15 mouse cellular contexts compared by ENCODE assay signal in genomic region chr10:97668656-97669055, GRCm38 (mm10). TPM values are rescaled to one million over a fixed set of nuclear protein-coding genes. Genes with fewer than 3 reads are reported as not detected.
DNase-seq lines count a peak whose midpoint lies in the region; ATAC-seq and TF ChIP-seq lines count a peak whose summit lies in the region.
"Had no signal": no experiment of that assay in that cellular context is flagged by ENCODE, and none has a peak within 500 bp of the region (broad histone marks: within the 10 kb centered on the region; RNA-seq: fewer than 3 reads in every experiment).

No protein-coding gene starts in this region.

- H3K4me1 ChIP-seq in heart, embryonic 15.5 days (replicated peaks): no peaks in the 10 kb centered on the region
- no peaks in the 10 kb centered on the region for H3K4me1 ChIP-seq in heart, embryonic 12.5 days (replicated peaks)
- H3K4me1 ChIP-seq in stomach, embryonic 14.5 days (ENCODE audit: control insufficient read depth, insufficient read depth, low read length): peaks cover 8% of the 10 kb centered on the region
- no peaks in the 10 kb centered on the region for H3K4me1 ChIP-seq in stomach, postnatal 0 days (replicated peaks; ENCODE audit: control insufficient read depth, insufficient read depth)
- H3K4me1 ChIP-seq in intestine, embryonic 16.5 days (ENCODE audit: control insufficient read depth, insufficient read depth, low read length): no peaks in the 10 kb centered on the region
- H3K4me1 ChIP-seq: liver, embryonic 12.5 days; midbrain, embryonic 12.5 days had no signal

- TF ChIP-seq CTCF in stomach, postnatal 0 days (IDR thresholded peaks at IDR 0.05; ENCODE audit: low read depth): no peak

- no peak overlapping the region for H3K4me3 ChIP-seq in heart, embryonic 15.5 days
- no peak overlapping the region for H3K4me3 ChIP-seq in heart, embryonic 12.5 days
- no peak overlapping the region for H3K4me3 ChIP-seq in stomach, embryonic 14.5 days (ENCODE audit: low read depth, low read length)
- no peak overlapping the region for H3K4me3 ChIP-seq in stomach, postnatal 0 days (ENCODE audit: low read depth, low read length)
- H3K4me3 ChIP-seq in intestine, embryonic 16.5 days (ENCODE audit: low read length): no peak overlapping the region
- H3K4me3 ChIP-seq: erythroblast, embryonic 14.5 days; liver, embryonic 12.5 days; midbrain, embryonic 12.5 days had no signal

- no peak for TF ChIP-seq EP300 in stomach, postnatal 0 days (optimal IDR thresholded peaks at IDR 0.05)

- no peak for DNase-seq in stomach, postnatal 0 days (ENCODE audit: low spot score)
- no peak for DNase-seq in spleen, postnatal 4 days (ENCODE audit: low spot score in 2 of 2)
- DNase-seq in cerebellum, adult 9-11 months: no peak
- DNase-seq: cerebellum, adult 9-10 months; thymus, postnatal 25 days had no signal

- H3K36me3 ChIP-seq in heart, embryonic 15.5 days: no peaks in the 10 kb centered on the region
- H3K36me3 ChIP-seq in heart, embryonic 12.5 days: no peaks in the 10 kb centered on the region
- no peaks in the 10 kb centered on the region for H3K36me3 ChIP-seq in stomach, embryonic 14.5 days (ENCODE audit: control insufficient read depth, insufficient read depth, low read length)
- no peaks in the 10 kb centered on the region for H3K36me3 ChIP-seq in stomach, postnatal 0 days (ENCODE audit: control insufficient read depth, insufficient read depth, low read length)
- no peaks in the 10 kb centered on the region for H3K36me3 ChIP-seq in intestine, embryonic 16.5 days (ENCODE audit: control insufficient read depth, insufficient read depth, low read length)
- H3K36me3 ChIP-seq: liver, embryonic 12.5 days; midbrain, embryonic 12.5 days had no signal

- no peak for ATAC-seq in heart, embryonic 15.5 days (replicated peaks; ENCODE audit: insufficient number of reproducible peaks, insufficient read depth, low FRiP score, low read depth)
- no peak for ATAC-seq in heart, embryonic 12.5 days (ENCODE audit: insufficient number of reproducible peaks, low FRiP score)
- ATAC-seq in stomach, embryonic 14.5 days (ENCODE audit: insufficient number of reproducible peaks, insufficient read depth, low FRiP score, low read depth): peak; percentile 65; the same call in 1 of the 2 replicates
- ATAC-seq in stomach, postnatal 0 days (ENCODE audit: low FRiP score, low TSS enrichment): no peak
- peak; percentile 71 for ATAC-seq in intestine, embryonic 16.5 days
- ATAC-seq: hindbrain, embryonic 16.5 days; liver, embryonic 12.5 days had no signal

- WGBS in heart, embryonic 15.5 days: 50% methylated on average over 4 of the region's 4 CpGs
- WGBS in heart, embryonic 12.5 days: 60% methylated on average over 4 of the region's 4 CpGs
- WGBS in stomach, embryonic 14.5 days: 24% methylated on average over 4 of the region's 4 CpGs
- WGBS in stomach, postnatal 0 days: 45% methylated on average over 4 of the region's 4 CpGs
- 47% methylated on average over 4 of the region's 4 CpGs for WGBS in intestine, embryonic 16.5 days

- no peak overlapping the region for H3K9ac ChIP-seq in heart, embryonic 15.5 days
- no peak overlapping the region for H3K9ac ChIP-seq in heart, embryonic 12.5 days
- H3K9ac ChIP-seq in stomach, embryonic 14.5 days (replicated peaks; ENCODE audit: low read depth, low read length): no peak overlapping the region
- no peak overlapping the region for H3K9ac ChIP-seq in stomach, postnatal 0 days (ENCODE audit: low read length)
- no peak overlapping the region for H3K9ac ChIP-seq in intestine, embryonic 16.5 days (ENCODE audit: low read depth, low read length)
- H3K9ac ChIP-seq: liver, embryonic 12.5 days; midbrain, embryonic 12.5 days had no signal

- peak overlapping the region; percentile 42 for H3K27ac ChIP-seq in heart, embryonic 15.5 days
- no peak overlapping the region for H3K27ac ChIP-seq in heart, embryonic 12.5 days (ENCODE audit: poor library complexity, severe bottlenecking)
- H3K27ac ChIP-seq in stomach, embryonic 14.5 days (ENCODE audit: low read length): peak overlapping the region; percentile 80
- no peak overlapping the region for H3K27ac ChIP-seq in stomach, postnatal 0 days (replicated peaks)
- H3K27ac ChIP-seq in intestine, embryonic 16.5 days (ENCODE audit: low read length): peak overlapping the region; percentile 43
- H3K27ac ChIP-seq: liver, embryonic 12.5 days; midbrain, embryonic 12.5 days had no signal

- H3K4me2 ChIP-seq in heart, embryonic 15.5 days: no peak overlapping the region
- no peak overlapping the region for H3K4me2 ChIP-seq in heart, embryonic 12.5 days
- H3K4me2 ChIP-seq in stomach, embryonic 14.5 days (replicated peaks; ENCODE audit: low read depth, low read length): no peak overlapping the region
- no peak overlapping the region for H3K4me2 ChIP-seq in stomach, postnatal 0 days (replicated peaks; ENCODE audit: low read depth)
- H3K4me2 ChIP-seq in intestine, embryonic 16.5 days (ENCODE audit: low read depth, low read length): no peak overlapping the region
- H3K4me2 ChIP-seq: liver, embryonic 12.5 days; midbrain, embryonic 12.5 days had no signal

- H3K9me3 ChIP-seq in heart, embryonic 15.5 days (replicated peaks): no peaks in the 10 kb centered on the region
- H3K9me3 ChIP-seq in heart, embryonic 12.5 days (replicated peaks): 0 out of 2 replicates have a peak, but pooled peaks cover 4% of the 10 kb centered on the region
- no peaks in the 10 kb centered on the region for H3K9me3 ChIP-seq in stomach, embryonic 14.5 days (ENCODE audit: control insufficient read depth, low read depth, low read length)
- no peaks in the 10 kb centered on the region for H3K9me3 ChIP-seq in stomach, postnatal 0 days (ENCODE audit: control insufficient read depth, low read length)
- no peaks in the 10 kb centered on the region for H3K9me3 ChIP-seq in intestine, embryonic 16.5 days (ENCODE audit: control insufficient read depth, low read length)
- H3K9me3 ChIP-seq: liver, embryonic 12.5 days; midbrain, embryonic 12.5 days had no signal

- H3K27me3 ChIP-seq in heart, embryonic 15.5 days: no peaks in the 10 kb centered on the region
- H3K27me3 ChIP-seq in heart, embryonic 12.5 days (replicated peaks): no peaks in the 10 kb centered on the region
- no peaks in the 10 kb centered on the region for H3K27me3 ChIP-seq in stomach, embryonic 14.5 days (ENCODE audit: control insufficient read depth, insufficient read depth, low read length)
- no peaks in the 10 kb centered on the region for H3K27me3 ChIP-seq in stomach, postnatal 0 days (ENCODE audit: control insufficient read depth, insufficient read depth, low read length)
- H3K27me3 ChIP-seq in intestine, embryonic 16.5 days (replicated peaks; ENCODE audit: control insufficient read depth, insufficient read depth, low read length): no peaks in the 10 kb centered on the region
- H3K27me3 ChIP-seq: liver, embryonic 12.5 days; midbrain, embryonic 12.5 days had no signal

RNA-seq across cellular contexts. Expression of gene Ccer1, which starts 24.2 kb away (rescaled TPM):
- not detected in 2 replicates for polyA plus RNA-seq in heart, embryonic 15.5 days (2015; fragmentation: Nextera tagmentation; extraction: Ambion mirVana)
- not detected in 2 replicates for polyA plus RNA-seq in heart, embryonic 12.5 days (2016; fragmentation: Nextera tagmentation; extraction: Ambion mirVana)
- not detected in 2 replicates for polyA plus RNA-seq in stomach, embryonic 14.5 days (2014; fragmentation: Nextera tagmentation; extraction: Ambion mirVana)
- polyA plus RNA-seq in stomach, postnatal 0 days (2015; fragmentation: Nextera tagmentation; extraction: Ambion mirVana): not detected in 2 replicates
- polyA plus RNA-seq in intestine, embryonic 16.5 days (2015; fragmentation: Nextera tagmentation; extraction: Ambion mirVana): not detected in 2 replicates
- polyA plus RNA-seq: erythroblast, embryonic 14.5 days; frontal cortex, adult 2 months; hindbrain, embryonic 16.5 days; large intestine, adult 2 months; liver, embryonic 12.5 days; midbrain, embryonic 12.5 days had no signal

RNA-seq across cellular contexts. Expression of gene Epyc, which starts 24.8 kb away (rescaled TPM):
- 1.1 and 1.2 TPM in 2 replicates for polyA plus RNA-seq in heart, embryonic 15.5 days (2015; fragmentation: Nextera tagmentation; extraction: Ambion mirVana)
- polyA plus RNA-seq in heart, embryonic 12.5 days (2016; fragmentation: Nextera tagmentation; extraction: Ambion mirVana): 0.42 and 0.79 TPM in 2 replicates
- 0.91 and 1.2 TPM in 2 replicates for polyA plus RNA-seq in stomach, embryonic 14.5 days (2014; fragmentation: Nextera tagmentation; extraction: Ambion mirVana)
- 0.54 and 0.89 TPM in 2 replicates for polyA plus RNA-seq in stomach, postnatal 0 days (2015; fragmentation: Nextera tagmentation; extraction: Ambion mirVana)
- 0.22 and 0.24 TPM in 2 replicates for polyA plus RNA-seq in intestine, embryonic 16.5 days (2015; fragmentation: Nextera tagmentation; extraction: Ambion mirVana)
- polyA plus RNA-seq: erythroblast, embryonic 14.5 days; frontal cortex, adult 2 months had no signal

RNA-seq across cellular contexts. Expression of gene C030005K15Rik, which starts 57.9 kb away (rescaled TPM):
- polyA plus RNA-seq in heart, embryonic 15.5 days (2015; fragmentation: Nextera tagmentation; extraction: Ambion mirVana): not detected in 2 replicates
- not detected in 2 replicates for polyA plus RNA-seq in heart, embryonic 12.5 days (2016; fragmentation: Nextera tagmentation; extraction: Ambion mirVana)
- polyA plus RNA-seq in stomach, embryonic 14.5 days (2014; fragmentation: Nextera tagmentation; extraction: Ambion mirVana): not detected in 2 replicates
- polyA plus RNA-seq in stomach, postnatal 0 days (2015; fragmentation: Nextera tagmentation; extraction: Ambion mirVana): not detected in 2 replicates
- polyA plus RNA-seq in intestine, embryonic 16.5 days (2015; fragmentation: Nextera tagmentation; extraction: Ambion mirVana): not detected in 2 replicates
- polyA plus RNA-seq: erythroblast, embryonic 14.5 days; hindbrain, embryonic 16.5 days; large intestine, adult 2 months; liver, embryonic 12.5 days; midbrain, embryonic 12.5 days had no signal

Comparison
In these comparisons a context has a peak if more than half of its experiments do, and no peak if none do; other contexts are left out.
1. ATAC-seq: peak in stomach, embryonic 14.5 days (single experiment) and intestine, embryonic 16.5 days (single experiment); none in heart, embryonic 15.5 days (single experiment), heart, embryonic 12.5 days (single experiment) and stomach, postnatal 0 days (single experiment).
2. H3K27ac ChIP-seq: peak in heart, embryonic 15.5 days (single experiment), stomach, embryonic 14.5 days (single experiment) and intestine, embryonic 16.5 days (single experiment); none in heart, embryonic 12.5 days (single experiment) and stomach, postnatal 0 days (single experiment).